Mouse (Mus musculus) CH12.LX (cell line): Measurements from ENCODE around the gene Shld2. TPM values are rescaled to one million over a fixed set of nuclear protein-coding genes. Genes with fewer than 3 reads are reported as not detected.

ENCODE experiments used
- DNase-seq: peaks from one replicate; pipeline ENCODE4 v3.0.0-alpha.2; 2013; ENCODE audit errors: extremely low read depth
- H3K27ac ChIP-seq: 2 replicates; pipeline ENCODE4 v1.5.1; 2012; ENCODE audit warnings: low read depth, mild to moderate bottlenecking, control low read depth, moderate library complexity; ENCODE audit not compliant: insufficient read depth
- H3K27me3 ChIP-seq: replicated peaks from 2 replicates; pipeline ENCODE3; 2012; ENCODE audit warnings: inconsistent platforms
- H3K36me3 ChIP-seq, 2 experiments: replicated peaks in 1 of 2; 2 replicates each; pipeline versions ENCODE3 to v1.6.1; 2012; ENCODE audit warnings: inconsistent platforms in 1 of 2, low read length in 1 of 2, mild to moderate bottlenecking in 1 of 2, mixed read lengths in 1 of 2, moderate library complexity in 1 of 2; ENCODE audit not compliant: control insufficient read depth in 1 of 2, insufficient read depth in 1 of 2
- H3K4me1 ChIP-seq, 2 experiments: 2 replicates each; pipeline ENCODE4 v1.6.1; 2012; ENCODE audit warnings: inconsistent platforms in 1 of 2, moderate library complexity in 1 of 2; ENCODE audit not compliant: insufficient read depth in 2 of 2, control insufficient read depth in 1 of 2
- H3K4me2 ChIP-seq: 2 replicates; pipeline ENCODE4 v1.6.1; 2012; ENCODE audit warnings: low read depth, mild to moderate bottlenecking, control low read depth; ENCODE audit not compliant: poor library complexity, insufficient read depth, severe bottlenecking
- H3K4me3 ChIP-seq, 3 experiments: fragments of 150-350 bp in 1 of 3; sonication (generic) in 1 of 3; replicated peaks in 1 of 3; 2 replicates each; pipeline versions ENCODE3 to v1.5.1; 2011 to 2012; ENCODE audit warnings: low read depth in 2 of 3, low read length in 2 of 3, mild to moderate bottlenecking in 2 of 3, moderate library complexity in 2 of 3, control low read depth in 1 of 3, improper control_type of control experiment in 1 of 3, inconsistent platforms in 1 of 3, mixed read lengths in 1 of 3; ENCODE audit not compliant: poor library complexity in 1 of 3
- H3K79me2 ChIP-seq: replicated peaks from 2 replicates; pipeline ENCODE4 v1.6.1; 2012; ENCODE audit warnings: mild to moderate bottlenecking, moderate library complexity; ENCODE audit not compliant: control insufficient read depth, poor library complexity, insufficient read depth, severe bottlenecking; ENCODE audit errors: extremely low read depth
- H3K9ac ChIP-seq: 2 replicates; pipeline ENCODE4 v1.6.1; 2012; ENCODE audit warnings: low read depth, mild to moderate bottlenecking, control low read depth, moderate library complexity; ENCODE audit not compliant: insufficient read depth
- H3K9me3 ChIP-seq: replicated peaks from 2 replicates; pipeline ENCODE3; 2012; ENCODE audit warnings: low read length, inconsistent platforms, mixed read lengths
- CTCF ChIP-seq, 2 experiments: IDR thresholded peaks in 1 of 2; conservative IDR thresholded peaks in 1 of 2; 2 replicates each; pipeline ENCODE4 v1.5.1; 2011 to 2012; ENCODE audit warnings: low read depth in 2 of 2, low read length in 2 of 2, improper control_type of control experiment in 1 of 2, inconsistent platforms in 1 of 2, mild to moderate bottlenecking in 1 of 2, moderate library complexity in 1 of 2
- E2F4 ChIP-seq: IDR thresholded peaks from 2 replicates; pipeline ENCODE4 v1.6.1; 2011; ENCODE audit warnings: low read depth, low read length, improper control_type of control experiment; ENCODE audit not compliant: insufficient replicate concordance
- GABPA ChIP-seq: IDR thresholded peaks from 2 replicates; pipeline ENCODE4 v1.6.1; 2012; ENCODE audit warnings: low read depth, low read length, improper control_type of control experiment, inconsistent platforms; ENCODE audit not compliant: insufficient replicate concordance
- MAX ChIP-seq: IDR thresholded peaks from 2 replicates; pipeline ENCODE4 v1.6.1; 2011; ENCODE audit warnings: low read length, improper control_type of control experiment
- MAZ ChIP-seq: IDR thresholded peaks from 2 replicates; pipeline ENCODE4 v1.6.1; 2012; ENCODE audit warnings: low read depth, mild to moderate bottlenecking, inconsistent platforms, low read length, improper control_type of control experiment, moderate library complexity
- MYC ChIP-seq: IDR thresholded peaks from 2 replicates; pipeline ENCODE4 v1.6.1; 2011; ENCODE audit warnings: low read depth, mild to moderate bottlenecking, improper control_type of control experiment, low read length
- NELFE ChIP-seq: IDR thresholded peaks from 2 replicates; pipeline ENCODE4 v1.6.1; 2011; ENCODE audit warnings: low read depth, low read length, improper control_type of control experiment
- POLR2AphosphoS2 ChIP-seq: IDR thresholded peaks from 2 replicates; pipeline ENCODE4 v1.6.1; 2011; ENCODE audit warnings: low read depth, low read length, improper control_type of control experiment
- USF1 ChIP-seq: IDR thresholded peaks from 2 replicates; pipeline ENCODE4 v1.6.1; 2014; ENCODE audit warnings: low read depth, mild to moderate bottlenecking, inconsistent platforms, low read length, improper control_type of control experiment
- ZNF384 ChIP-seq: IDR thresholded peaks from 2 replicates; pipeline ENCODE4 v1.6.1; 2012; ENCODE audit warnings: low read depth, low read length, improper control_type of control experiment, inconsistent platforms
- dilution Hi-C: fragments of 300-500 bp; cut with MboI; formaldehyde crosslinking; loops from 2 replicates; pipeline ENCODE4 v1.14.3; 2020; ENCODE audit warnings: low sequenced_read_pairs; ENCODE audit not compliant: extremely low pct_unique_long_range_greater_than_20kb, extremely low pct_ligation_motif_present
- in situ Hi-C: fragments of 300-500 bp; cut with MboI; formaldehyde crosslinking; loops from 3 replicates; pipeline ENCODE4 v1.14.3; 2019; ENCODE audit warnings: low sequenced_read_pairs, low pct_ligation_motif_present, low pct_unique_long_range_greater_than_20kb, mixed read lengths
- polyA plus RNA-seq: library from polyadenylated mRNA; unstranded; fragments of >175 nt; gene quantifications from 2 replicates; pipeline ENCODE4 v1.2.1, GENCODE M21; 2012; ENCODE audit warnings: low read depth; ENCODE audit not compliant: insufficient read length
- total RNA-seq, 2 experiments: library from RNA; depleted of rRNA; stranded (reverse); fragments of 300-350 nt in 1 of 2; fragments of >200 nt in 1 of 2; gene quantifications; 2 replicates each; pipeline ENCODE4 v1.2.3; 2012 to 2014

Shld2 gene
- total and polyA plus RNA-seq, 3 experiments: 12.0 to 21.8 (median 13.9) TPM

DNA sequence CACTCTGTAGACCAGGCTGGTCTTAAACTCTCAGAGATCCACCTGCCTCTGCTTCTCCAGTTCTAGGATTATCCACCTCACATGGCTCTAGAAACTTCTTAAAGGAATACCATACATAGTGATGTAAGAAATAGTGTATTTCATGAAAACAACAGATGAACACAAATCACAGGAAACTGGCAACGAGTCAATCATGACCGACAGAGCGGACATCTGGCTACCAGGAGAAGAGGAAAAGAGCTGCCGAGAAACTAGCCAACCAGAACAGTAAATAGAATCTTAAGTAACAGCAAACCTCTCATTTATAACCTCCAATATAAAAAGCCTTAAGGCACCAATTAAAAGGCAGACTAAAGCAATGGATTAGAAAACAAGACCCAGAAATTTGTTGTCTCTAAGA lies 30.6 kb downstream of the Shld2 start:
- no peaks in the 10 kb centered on the region for H3K27me3 ChIP-seq
- no peaks in the 10 kb centered on the region for H3K4me1 ChIP-seq
- H3K4me3 ChIP-seq: no peak overlapping the region
- dilution Hi-C loops (no loop called here), in situ Hi-C loops (no loop called here)
- no peak overlapping the region for H3K9ac ChIP-seq
- TF ChIP-seq CTCF (conservative IDR thresholded peaks at IDR 0.05 in 1 of 2, IDR thresholded peaks at IDR 0.05 in 1 of 2; ENCODE audit: low read depth in 2 of 2, low read length in 2 of 2): no peak
- H3K79me2 ChIP-seq: no peaks in the 10 kb centered on the region
- no peak overlapping the region for H3K27ac ChIP-seq
- DNase-seq: no peak
- H3K4me2 ChIP-seq: no peak overlapping the region
- no peaks in the 10 kb centered on the region for H3K9me3 ChIP-seq
- peaks cover 0 to 7% of the 10 kb centered on the region in 2 experiments for H3K36me3 ChIP-seq

DNA sequence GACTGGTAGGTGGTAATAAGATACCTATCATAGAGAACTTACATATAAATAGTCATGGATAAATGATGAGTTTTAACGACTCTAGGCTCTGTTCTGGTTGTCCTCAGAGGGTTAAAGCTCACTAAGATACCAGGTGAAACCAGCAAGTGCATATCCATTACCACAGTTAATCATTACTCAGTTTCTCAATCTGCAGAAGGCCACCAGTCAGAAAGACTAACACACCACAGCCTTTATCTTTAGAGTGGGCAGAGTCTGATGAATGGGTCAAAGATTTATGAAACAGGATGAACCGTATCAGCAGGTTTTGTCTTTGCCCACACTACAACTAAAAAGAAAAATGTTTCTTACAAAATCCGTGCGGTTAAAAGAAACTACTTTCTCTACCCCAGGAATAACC lies 35.1 kb downstream of the Shld2 start:
- Histone ChIP-seq H3K79me2 (no peaks in the 10 kb centered on the region; the same call in 1 of the 2 replicates), H3K4me3 (no peak overlapping the region), H3K4me1 (no peaks in the 10 kb centered on the region), H3K4me2 (no peak overlapping the region), H3K9me3 (no peaks in the 10 kb centered on the region), H3K36me3 (peaks cover 0 to 8% of the 10 kb centered on the region in 2 experiments), H3K9ac (no peak overlapping the region), H3K27ac (no peak overlapping the region), H3K27me3 (no peaks in the 10 kb centered on the region)
- dilution Hi-C loops: no loop called here
- in situ Hi-C loops: no loop called here
- DNase-seq: no peak
- TF ChIP-seq POLR2AphosphoS2 (no peak), CTCF (conservative IDR thresholded peaks at IDR 0.05 in 1 of 2, IDR thresholded peaks at IDR 0.05 in 1 of 2; ENCODE audit: low read depth in 2 of 2, low read length in 2 of 2) (no peak), USF1 (no peak), MAZ (no peak), NELFE (no peak), MAX (no peak), E2F4 (no peak)

DNA sequence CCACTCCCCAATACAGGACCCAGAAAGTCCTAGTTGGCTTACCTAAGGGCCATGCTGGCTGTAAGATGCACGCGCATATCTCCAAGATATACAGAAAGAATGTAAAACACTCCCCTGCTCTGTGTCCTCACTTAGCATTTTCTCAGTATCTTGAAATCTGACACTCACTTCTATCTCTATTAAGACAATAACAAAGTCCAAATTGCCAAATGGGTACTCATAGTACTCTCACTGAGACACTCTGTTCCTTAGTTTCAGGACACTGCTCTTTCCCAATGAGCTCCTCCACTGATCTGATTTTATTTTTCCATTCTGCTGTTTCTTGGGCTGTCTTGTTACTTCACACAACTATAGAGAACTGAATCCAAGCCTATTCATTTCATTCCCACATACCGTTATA lies 36.2 kb downstream of the Shld2 start:
- no peak for DNase-seq
- H3K4me1 ChIP-seq: no peaks in the 10 kb centered on the region
- no peaks in the 10 kb centered on the region for H3K9me3 ChIP-seq
- TF ChIP-seq GABPA (no peak), ZNF384 (no peak), MYC (no peak)
- TF ChIP-seq, all 38 proteins: peak for 0
- Histone ChIP-seq H3K27ac (no peak overlapping the region), H3K4me3 (no peak overlapping the region), H3K4me2 (no peak overlapping the region), H3K27me3 (no peaks in the 10 kb centered on the region), H3K9ac (no peak overlapping the region), H3K36me3 (peaks cover 0 to 8% of the 10 kb centered on the region in 2 experiments), H3K79me2 (no peaks in the 10 kb centered on the region; the same call in 1 of the 2 replicates)
- dilution Hi-C loops (no loop called here), in situ Hi-C loops (no loop called here)
